Mouse (Mus musculus) thymus, postnatal 36 days (tissue): ENCODE data around the gene Tmc7.

Experiments
- DNase-seq, 2 experiments: peaks; one replicate each; pipeline ENCODE4 v3.0.0; 2022; ENCODE audit warnings: mixed read lengths in 2 of 2

The Tmc7 gene

GRCm38 (mm10) chr7:118498984-118499783 lies 85.4 kb downstream of the Tmc7 start:
- DNase-seq, result no peak

GRCm38 (mm10) chr7:118494892-118495579 lies 89.5 kb downstream of the Tmc7 start:
- DNase-seq, result no peak

GRCm38 (mm10) chr7:118493892-118494291 lies 90.6 kb downstream of the Tmc7 start:
- no peak for DNase-seq

- peak; percentile 46 to 47 for DNase-seq
These were observed 92.9 kb downstream of the Tmc7 start, which contains the start of gene Itpripl2 for GRCm38 (mm10) chr7:118491431-118492147. TSS of gene Itpripl2 (minus strand) at chr7:118491975.

- peak in 1 of 2 experiments; percentile 7 for DNase-seq
These were observed 93.7 kb downstream of the Tmc7 start for GRCm38 (mm10) chr7:118490666-118491430.

GRCm38 (mm10) chr7:118489706-118490665 lies 94.5 kb downstream of the Tmc7 start:
- no peak for DNase-seq

GRCm38 (mm10) chr7:118488060-118488664 lies 96.4 kb downstream of the Tmc7 start:
- DNase-seq, result no peak

GRCm38 (mm10) chr7:118486917-118487316 lies 97.6 kb downstream of the Tmc7 start:
- no peak for DNase-seq
